Mouse (Mus musculus): ENCODE measurements at regions not wholly inside any gene's neighbourhood (a gene's known extent, or its start where the extent isn't known, plus 50 kb on each side); places are given as distances from the start of the nearest gene placed in this dataset.

GRCm38 (mm10) chr6:89256022-89256421 is 106.4 kb downstream of the Plxna1 start:
- peak; percentile 13 for DNase-seq (ENCODE audit: low spot score)

- DNase-seq (ENCODE audit: low spot score) = no peak
Observed at GRCm38 (mm10) chr6:89256630-89257292, 105.7 kb downstream of the Plxna1 start.

GRCm38 (mm10) chr6:89257416-89257815 is 105.0 kb downstream of the Plxna1 start:
- no peak for DNase-seq (ENCODE audit: low spot score)

- no peak for DNase-seq (ENCODE audit: low spot score)
Observed at GRCm38 (mm10) chr6:89258140-89258539, 104.3 kb downstream of the Plxna1 start.

- DNase-seq (ENCODE audit: low spot score) = peak; percentile 60
Observed at GRCm38 (mm10) chr6:89259406-89259994, 102.9 kb downstream of the Plxna1 start.

- DNase-seq (ENCODE audit: low spot score) = no peak
Observed at GRCm38 (mm10) chr6:89262958-89263357, 99.5 kb downstream of the Plxna1 start.

GRCm38 (mm10) chr6:89265296-89265695 is 97.1 kb downstream of the Plxna1 start:
- no peak for DNase-seq (ENCODE audit: low spot score)

All from retina, embryonic 14.5 days (tissue).